Mouse (Mus musculus) T-cell, adult 2 months (primary cell): ENCODE data around the gene Aktip.

Experiments
- DNase-seq: peaks from one replicate; pipeline ENCODE4 v3.0.0; 2022; ENCODE audit warnings: low spot score

Aktip gene

GRCm38 (mm10) chr8:91199876-91200275 is at the start of gene Aktip:
TSS of gene Aktip (minus strand) at chr8:91199976.
- DNase-seq = no peak

GRCm38 (mm10) chr8:91245821-91246454 is 46.2 kb upstream of the Aktip start:
- no peak for DNase-seq

DNA sequence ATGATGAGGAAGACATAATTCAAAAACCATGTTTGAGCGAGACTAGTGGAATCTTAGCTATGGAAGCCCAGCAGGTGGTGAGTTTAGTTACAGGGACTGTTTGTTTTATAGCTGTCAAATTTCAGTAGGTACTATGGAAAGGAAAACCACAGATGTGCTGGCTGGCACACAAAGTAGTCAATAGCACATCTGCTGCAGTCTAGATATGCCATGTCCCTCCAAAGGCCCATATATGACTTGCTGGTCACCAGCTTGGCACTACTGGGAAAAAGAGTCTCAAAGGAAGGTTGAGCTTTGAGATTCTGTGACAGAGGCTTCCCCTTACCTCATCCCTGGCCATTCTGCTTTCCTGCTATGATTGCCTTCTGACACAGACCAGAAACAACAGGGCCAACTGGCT is 42.9 kb upstream of the Aktip start:
- no peak for DNase-seq

DNA sequence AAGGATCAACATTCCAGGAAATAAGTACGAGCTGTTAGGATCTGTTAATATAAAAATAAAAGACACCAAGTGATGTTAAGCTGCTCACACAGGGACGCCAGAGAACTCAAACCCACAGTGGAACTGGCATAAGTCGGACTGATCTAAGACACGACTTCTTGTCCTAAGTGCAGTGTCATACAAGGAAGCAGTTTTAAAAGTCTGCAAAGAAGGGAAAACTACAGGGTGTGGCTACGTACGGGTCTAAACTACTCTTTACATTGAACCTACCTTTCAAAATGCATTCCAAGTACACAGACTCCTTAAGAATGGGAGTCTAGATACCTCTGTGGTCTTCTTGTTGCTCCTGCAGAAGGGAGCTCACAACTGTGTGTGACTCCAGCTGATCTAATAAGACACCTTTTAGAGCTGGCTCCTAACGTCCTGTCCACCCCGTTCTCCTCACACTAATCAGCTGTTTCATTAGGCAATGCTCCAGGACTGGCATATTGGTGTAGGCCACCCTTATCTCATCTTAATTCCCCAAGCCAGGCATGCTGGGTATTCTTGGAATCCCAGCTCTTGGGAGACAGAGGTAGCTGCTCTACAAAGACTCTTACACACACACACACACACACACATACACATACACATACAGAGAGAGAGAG is 42.2 kb upstream of the Aktip start:
- DNase-seq = no peak

DNA sequence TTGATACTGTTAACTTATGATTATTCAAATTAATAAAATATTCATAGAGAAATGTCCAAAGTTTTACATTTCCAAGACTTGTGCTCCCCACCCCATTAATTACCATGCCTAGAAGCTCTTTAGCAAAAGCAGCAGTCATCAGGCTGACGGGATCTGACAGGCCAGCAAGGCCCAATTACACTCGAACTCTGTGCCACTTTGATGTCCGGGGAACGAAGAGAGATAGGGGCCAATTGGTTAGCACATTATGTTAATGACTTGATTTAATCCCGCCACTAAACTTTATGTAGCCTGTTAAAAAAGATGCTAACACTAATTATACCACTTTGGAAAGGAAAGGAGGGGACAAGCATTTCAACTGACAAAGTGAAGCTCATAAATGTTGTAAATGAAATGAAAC is 41.6 kb upstream of the Aktip start:
- DNase-seq = no peak

DNA sequence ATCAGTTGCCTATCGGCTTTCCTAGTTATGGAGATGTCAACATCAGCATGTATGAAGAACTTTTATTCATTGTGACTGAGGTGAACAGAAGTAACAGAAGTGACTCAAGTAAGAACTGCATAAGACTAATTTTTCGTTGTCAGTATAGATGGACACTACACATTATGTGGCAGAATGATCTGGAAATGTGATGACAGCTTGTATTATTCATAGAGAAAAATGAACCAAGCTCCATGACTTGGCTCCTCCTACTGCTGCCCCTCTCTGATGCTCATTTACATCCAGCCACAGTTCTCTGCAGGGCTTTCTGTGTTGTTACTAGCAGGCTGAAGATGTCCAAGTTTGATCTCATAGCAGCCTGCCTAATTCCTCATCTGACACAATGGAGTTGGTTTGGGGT is 37.4 kb upstream of the Aktip start:
- no peak for DNase-seq

GRCm38 (mm10) chr8:91234097-91234496 is 34.3 kb upstream of the Aktip start:
- no peak for DNase-seq

DNA sequence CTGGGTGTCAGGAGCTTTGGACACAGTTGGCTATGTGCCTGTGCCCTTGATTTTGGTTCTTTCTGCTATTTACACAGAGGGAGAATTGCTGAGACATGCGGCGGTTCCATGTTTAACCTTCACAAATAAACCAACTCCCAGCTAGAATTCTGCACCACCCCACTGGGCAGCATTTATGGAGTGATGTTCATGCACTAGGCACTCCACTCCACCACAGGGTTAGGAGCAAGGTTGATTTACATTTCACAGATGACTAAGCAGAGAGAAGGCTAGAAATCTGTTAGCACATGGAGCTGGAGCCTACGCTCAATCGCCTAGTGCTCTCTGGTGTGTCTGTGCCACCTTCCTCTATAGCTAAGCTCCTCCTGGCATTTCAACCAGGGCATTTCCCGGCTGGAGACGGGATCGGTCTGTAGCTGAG is 27.7 kb upstream of the Aktip start:
- DNase-seq = no peak

DNA sequence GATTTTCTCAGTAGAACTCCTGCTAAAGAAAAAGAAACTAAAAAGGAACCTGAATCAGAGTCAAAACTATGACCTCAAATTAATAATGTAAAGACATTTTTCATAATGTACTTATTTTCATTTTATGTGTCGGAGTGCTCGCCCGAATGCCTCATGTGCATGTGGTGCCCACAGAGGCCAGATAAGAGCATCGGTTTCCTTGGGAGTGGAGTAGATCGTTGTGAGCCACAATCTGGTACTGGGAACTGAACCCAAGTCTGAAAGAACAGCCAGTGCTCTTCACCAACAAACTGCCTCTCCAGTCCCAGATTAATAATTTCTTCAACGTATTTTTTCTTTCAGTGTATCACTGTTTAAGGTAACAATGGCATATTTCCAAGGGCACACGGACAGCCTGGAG is 24.5 kb upstream of the Aktip start:
- no peak for DNase-seq

GRCm38 (mm10) chr8:91221841-91222240 is 22.1 kb upstream of the Aktip start:
- DNase-seq = no peak

GRCm38 (mm10) chr8:91218271-91218670 is 18.5 kb upstream of the Aktip start:
- no peak for DNase-seq

DNA sequence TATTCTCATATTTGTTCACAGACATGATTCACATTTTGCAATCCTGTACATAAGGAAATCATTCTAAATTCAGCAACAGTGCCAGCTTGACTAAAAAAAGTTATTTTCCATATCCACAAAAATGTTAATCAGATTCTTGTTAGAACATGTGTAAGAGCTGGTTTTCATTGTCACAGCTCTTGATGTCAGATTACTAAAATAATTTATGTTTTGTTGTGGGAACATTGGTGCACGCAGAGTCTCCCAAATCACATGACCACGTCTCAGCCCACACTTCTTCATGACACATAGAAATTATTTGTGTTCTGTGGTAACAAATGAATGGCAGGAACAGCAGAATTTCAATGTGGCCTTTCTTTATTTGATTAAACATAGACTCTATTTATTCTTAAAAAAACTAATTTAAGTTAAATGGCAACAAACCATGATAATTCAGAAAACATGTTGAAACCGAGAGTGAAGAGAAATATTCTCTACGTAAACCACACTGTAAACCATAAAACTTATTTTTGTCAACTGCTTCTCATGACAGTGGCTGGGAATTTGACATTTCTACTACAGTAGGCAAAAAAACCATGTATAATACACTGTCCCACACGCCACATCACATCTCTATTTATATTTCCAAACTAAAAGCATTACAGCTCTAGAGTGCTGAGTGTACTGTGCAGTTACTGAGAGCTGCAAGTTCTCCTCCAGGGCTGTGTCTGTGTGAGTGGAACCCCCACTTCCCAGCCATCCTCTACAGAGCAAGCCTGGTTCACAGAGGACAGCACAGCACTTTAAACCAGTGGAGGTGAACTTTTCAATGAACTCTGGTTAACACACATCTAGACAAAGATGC is 17.5 kb upstream of the Aktip start:
- DNase-seq = no peak

GRCm38 (mm10) chr8:91214287-91214686 is 14.5 kb upstream of the Aktip start:
- no peak for DNase-seq

DNA sequence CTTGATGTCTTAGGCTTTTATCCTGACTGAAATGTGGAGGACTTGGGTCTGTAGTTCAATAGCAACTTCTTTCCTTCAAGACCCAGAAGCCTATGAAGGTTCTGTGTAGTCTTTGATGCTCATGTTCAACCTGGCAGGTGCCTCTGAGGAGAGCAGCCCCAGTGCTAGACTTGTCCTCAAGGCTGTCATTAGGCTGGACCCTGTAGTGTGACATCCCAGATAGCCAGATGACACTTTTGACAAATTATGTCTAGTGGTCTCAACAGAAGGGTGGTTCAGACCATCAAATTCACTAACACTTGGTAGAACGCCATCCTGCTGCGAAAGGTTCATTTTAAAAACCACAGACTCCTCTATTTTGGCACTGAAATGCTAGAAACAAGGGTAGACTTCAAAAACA is 13.2 kb upstream of the Aktip start:
- DNase-seq = no peak

- DNase-seq = no peak
These were observed 9.9 kb upstream of the Aktip start for GRCm38 (mm10) chr8:91209658-91210057.

GRCm38 (mm10) chr8:91207676-91208075 is 7.9 kb upstream of the Aktip start:
- DNase-seq = no peak

DNA sequence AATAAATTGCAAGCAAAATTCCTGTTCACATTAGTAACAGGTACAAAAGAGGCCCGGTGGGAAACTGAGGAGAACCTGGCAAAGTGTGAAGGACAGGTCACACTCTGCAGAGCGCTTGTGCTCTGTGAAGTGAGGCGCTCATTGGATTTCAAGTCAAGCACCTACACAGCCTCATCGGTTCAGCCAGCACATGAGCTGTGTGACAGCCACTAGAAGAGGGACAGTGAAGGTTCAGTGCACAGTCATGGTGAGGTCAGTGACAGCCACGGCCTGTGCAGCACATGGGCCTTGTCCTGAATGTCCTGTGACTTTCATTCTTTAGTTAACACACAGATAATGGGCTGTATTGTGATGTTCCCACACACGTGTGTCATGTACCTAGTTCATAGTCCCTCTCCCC is 6.1 kb upstream of the Aktip start:
- DNase-seq = no peak

DNA sequence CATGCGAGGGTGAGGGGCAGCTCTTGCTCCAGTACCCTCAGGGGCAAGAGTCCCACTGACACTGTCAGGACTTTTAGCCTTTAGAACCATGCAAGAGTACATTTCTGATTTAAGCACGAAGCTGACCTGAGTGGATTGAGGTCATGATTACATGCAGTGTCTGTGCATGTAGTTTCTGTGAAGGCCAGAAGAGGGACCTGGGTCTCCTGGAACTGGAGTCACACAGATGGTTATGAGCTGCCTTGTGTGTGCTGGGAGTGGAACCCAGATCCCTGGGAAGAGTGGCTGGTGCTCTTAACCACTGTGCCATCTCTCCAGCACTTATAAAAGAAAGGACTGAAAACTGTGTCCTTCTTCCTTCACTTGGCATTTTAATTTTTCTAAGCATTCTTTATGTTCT is 1.4 kb upstream of the Aktip start:
- DNase-seq = no peak

DNA sequence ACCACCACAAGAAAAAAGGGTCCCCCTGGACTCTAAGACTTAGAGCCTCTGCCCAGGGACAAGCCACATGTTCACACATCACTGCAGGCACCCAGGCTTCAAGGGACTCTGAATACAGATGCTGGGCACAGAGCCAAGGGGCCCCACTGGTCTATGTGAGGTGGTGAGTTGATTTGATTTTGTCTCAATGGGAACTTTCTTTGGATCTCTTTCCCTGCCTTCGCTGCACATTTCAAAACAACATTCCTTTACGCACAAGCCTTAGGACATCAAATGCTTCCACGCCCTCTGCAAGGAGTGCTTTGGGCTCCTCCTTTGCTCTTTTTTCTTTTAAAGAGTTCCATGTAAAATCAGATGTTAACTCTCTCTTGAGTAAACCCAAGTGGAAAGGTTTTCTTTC is 1.7 kb downstream of the Aktip start:
- no peak for DNase-seq

GRCm38 (mm10) chr8:91197233-91197632 is 2.5 kb downstream of the Aktip start:
- DNase-seq = peak; percentile 27

- no peak for DNase-seq
These were observed 3.1 kb downstream of the Aktip start for GRCm38 (mm10) chr8:91196661-91197060.

- DNase-seq = no peak
These were observed 5.7 kb downstream of the Aktip start for GRCm38 (mm10) chr8:91194081-91194480.

GRCm38 (mm10) chr8:91192941-91193340 is 6.8 kb downstream of the Aktip start:
- DNase-seq = no peak
